Mouse (Mus musculus) ES-Bruce4 (cell line): ENCODE measurements at regions not wholly inside any gene's neighbourhood (a gene's known extent, or its start where the extent isn't known, plus 50 kb on each side); places are given as distances from the start of the nearest gene placed in this dataset.

Source experiments
- H3K27ac ChIP-seq: 2 replicates; pipeline ENCODE4 v1.5.1; 2012; ENCODE audit warnings: low read length, inconsistent platforms; ENCODE audit not compliant: insufficient read depth
- H3K27me3 ChIP-seq: 2 replicates; pipeline ENCODE4 v1.6.1; 2012; ENCODE audit warnings: mild to moderate bottlenecking, low read length, inconsistent platforms; ENCODE audit not compliant: control insufficient read depth, poor library complexity, insufficient read depth, severe bottlenecking
- H3K36me3 ChIP-seq: 2 replicates; pipeline ENCODE4 v1.6.1; 2012; ENCODE audit warnings: inconsistent platforms, mild to moderate bottlenecking, low read length, moderate library complexity; ENCODE audit not compliant: control insufficient read depth, poor library complexity, insufficient read depth, severe bottlenecking
- H3K4me1 ChIP-seq: one replicate; pipeline ENCODE4 v1.8.1; 2011; ENCODE audit warnings: low read length; ENCODE audit not compliant: control insufficient read depth, insufficient read depth
- H3K4me3 ChIP-seq: 2 replicates; pipeline ENCODE4 v1.5.1; 2011; ENCODE audit warnings: low read depth, mild to moderate bottlenecking, low read length
- H3K9ac ChIP-seq: 2 replicates; pipeline ENCODE4 v1.6.1; 2012; ENCODE audit warnings: low read depth, mild to moderate bottlenecking, inconsistent platforms; ENCODE audit not compliant: poor library complexity, severe bottlenecking
- H3K9me3 ChIP-seq: replicated peaks from 2 replicates; pipeline ENCODE4 v1.6.1; 2012; ENCODE audit warnings: mild to moderate bottlenecking, low read length, inconsistent platforms; ENCODE audit not compliant: control insufficient read depth, poor library complexity, insufficient read depth, severe bottlenecking
- CTCF ChIP-seq: IDR thresholded peaks from one replicate; pipeline ENCODE4 v1.8.1; 2011; ENCODE audit warnings: low read depth, low read length
- EP300 ChIP-seq: IDR thresholded peaks from 2 replicates; pipeline ENCODE4 v1.6.1; 2011; ENCODE audit warnings: low read depth, low read length; ENCODE audit not compliant: insufficient read depth
- POLR2A ChIP-seq: IDR thresholded peaks from one replicate; pipeline ENCODE4 v1.8.1; 2011; ENCODE audit warnings: low read length; ENCODE audit not compliant: insufficient read depth

- Histone ChIP-seq H3K9ac (no peak overlapping the region), H3K4me1 (no peaks in the 10 kb centered on the region), H3K27ac (no peak overlapping the region), H3K27me3 (no peaks in the 10 kb centered on the region), H3K9me3 (no peaks in the 10 kb centered on the region), H3K36me3 (no peaks in the 10 kb centered on the region), H3K4me3 (no peak overlapping the region)
- TF ChIP-seq CTCF: no peak
- TF ChIP-seq POLR2A: no peak
- no peak for TF ChIP-seq EP300
Measured at GRCm38 (mm10) chr4:148384251-148385230, 60.0 kb downstream of the Ubiad1 start.

GRCm38 (mm10) chr4:148380562-148380961 is 64.0 kb downstream of the Ubiad1 start:
- peaks cover 8% of the 10 kb centered on the region for H3K4me1 ChIP-seq
- H3K9me3 ChIP-seq: no peaks in the 10 kb centered on the region
- no peaks in the 10 kb centered on the region for H3K27me3 ChIP-seq
- H3K36me3 ChIP-seq: no peaks in the 10 kb centered on the region
- TF ChIP-seq CTCF (peak; percentile 63), POLR2A (no peak), EP300 (no peak)
- no peak overlapping the region for H3K9ac ChIP-seq
- H3K27ac ChIP-seq: no peak overlapping the region
- no peak overlapping the region for H3K4me3 ChIP-seq

GRCm38 (mm10) chr4:148378491-148378890 is 66.1 kb downstream of the Ubiad1 start:
- no peak for TF ChIP-seq CTCF
- no peak for TF ChIP-seq EP300
- TF ChIP-seq POLR2A: no peak
- H3K4me3 ChIP-seq: no peak overlapping the region
- H3K4me1 ChIP-seq: peaks cover 8% of the 10 kb centered on the region
- no peak overlapping the region for H3K27ac ChIP-seq
- no peaks in the 10 kb centered on the region for H3K27me3 ChIP-seq
- no peaks in the 10 kb centered on the region for H3K36me3 ChIP-seq
- H3K9me3 ChIP-seq: no peaks in the 10 kb centered on the region
- H3K9ac ChIP-seq: no peak overlapping the region

GRCm38 (mm10) chr4:148377368-148377767 is 67.2 kb downstream of the Ubiad1 start:
- no peak overlapping the region for H3K27ac ChIP-seq
- TF ChIP-seq CTCF (no peak), POLR2A (no peak), EP300 (no peak)
- H3K4me1 ChIP-seq: peaks cover 8% of the 10 kb centered on the region
- no peak overlapping the region for H3K4me3 ChIP-seq
- no peak overlapping the region for H3K9ac ChIP-seq
- no peaks in the 10 kb centered on the region for H3K36me3 ChIP-seq
- H3K9me3 ChIP-seq: no peaks in the 10 kb centered on the region
- no peaks in the 10 kb centered on the region for H3K27me3 ChIP-seq

GRCm38 (mm10) chr4:148376439-148376838 is 68.1 kb downstream of the Ubiad1 start:
- TF ChIP-seq CTCF (no peak), EP300 (peak; percentile 51; the same call in 1 of the 2 replicates)
- Histone ChIP-seq H3K4me3 (no peak overlapping the region), H3K36me3 (no peaks in the 10 kb centered on the region), H3K9me3 (no peaks in the 10 kb centered on the region), H3K4me1 (peaks cover 8% of the 10 kb centered on the region), H3K27ac (no peak overlapping the region), H3K9ac (no peak overlapping the region), H3K27me3 (no peaks in the 10 kb centered on the region)

GRCm38 (mm10) chr4:148371489-148371888 is 73.1 kb downstream of the Ubiad1 start:
- H3K27ac ChIP-seq: no peak overlapping the region
- H3K9ac ChIP-seq: no peak overlapping the region
- TF ChIP-seq POLR2A (no peak), EP300 (no peak), CTCF (no peak)
- H3K4me1 ChIP-seq: peaks cover 5% of the 10 kb centered on the region
- H3K4me3 ChIP-seq: no peak overlapping the region
- H3K36me3 ChIP-seq: no peaks in the 10 kb centered on the region
- no peaks in the 10 kb centered on the region for H3K9me3 ChIP-seq
- no peaks in the 10 kb centered on the region for H3K27me3 ChIP-seq
